Mouse (Mus musculus): ENCODE data around the gene Prkar1a. TPM values are rescaled to one million over a fixed set of nuclear protein-coding genes. Genes with fewer than 3 reads are reported as not detected.

The Prkar1a gene
- polyA plus RNA-seq, 1 experiment: 40.8 TPM

GRCm38 (mm10) chr11:109622518-109623037 lies 26.6 kb upstream of the Prkar1a start:
- no peak overlapping the region for H3K27ac ChIP-seq (ENCODE audit: insufficient read depth, low read depth, low read length)
- H3K4me3 ChIP-seq (ENCODE audit: low read depth, low read length): no peak overlapping the region
- no peaks in the 10 kb centered on the region for H3K36me3 ChIP-seq (ENCODE audit: control insufficient read depth, insufficient read depth, low read length)
- TF ChIP-seq POLR2A (IDR thresholded peaks at IDR 0.05; ENCODE audit: low read depth, low read length) (no peak), CTCF (IDR thresholded peaks at IDR 0.05; ENCODE audit: extremely low read depth, insufficient read length, insufficient replicate concordance, low read depth, low read length) (no peak)
- 29% methylated on average over 15 of the region's 15 CpGs for WGBS
- no peaks in the 10 kb centered on the region for H3K27me3 ChIP-seq (ENCODE audit: control insufficient read depth, insufficient read depth, low read length)
- no peaks in the 10 kb centered on the region for H3K4me1 ChIP-seq (ENCODE audit: control insufficient read depth, insufficient read depth, insufficient read length, low read length)

GRCm38 (mm10) chr11:109623238-109623637 lies 26.0 kb upstream of the Prkar1a start:
- Histone ChIP-seq H3K27me3 (ENCODE audit: control insufficient read depth, insufficient read depth, low read length) (no peaks in the 10 kb centered on the region), H3K36me3 (ENCODE audit: control insufficient read depth, insufficient read depth, low read length) (no peaks in the 10 kb centered on the region), H3K4me3 (ENCODE audit: low read depth, low read length) (no peak overlapping the region), H3K27ac (ENCODE audit: insufficient read depth, low read depth, low read length) (no peak overlapping the region), H3K4me1 (ENCODE audit: control insufficient read depth, insufficient read depth, insufficient read length, low read length) (no peaks in the 10 kb centered on the region)
- WGBS: 80% methylated on average over 7 of the region's 7 CpGs
- no peak for TF ChIP-seq POLR2A (IDR thresholded peaks at IDR 0.05; ENCODE audit: low read depth, low read length)
- TF ChIP-seq CTCF (IDR thresholded peaks at IDR 0.05; ENCODE audit: extremely low read depth, insufficient read length, insufficient replicate concordance, low read depth, low read length): no peak

GRCm38 (mm10) chr11:109627648-109628047 lies 21.6 kb upstream of the Prkar1a start:
- no peak overlapping the region for H3K27ac ChIP-seq (ENCODE audit: insufficient read depth, low read depth, low read length)
- no peaks in the 10 kb centered on the region for H3K4me1 ChIP-seq (ENCODE audit: control insufficient read depth, insufficient read depth, insufficient read length, low read length)
- TF ChIP-seq POLR2A (IDR thresholded peaks at IDR 0.05; ENCODE audit: low read depth, low read length) (no peak), CTCF (IDR thresholded peaks at IDR 0.05; ENCODE audit: extremely low read depth, insufficient read length, insufficient replicate concordance, low read depth, low read length) (no peak)
- no peaks in the 10 kb centered on the region for H3K36me3 ChIP-seq (ENCODE audit: control insufficient read depth, insufficient read depth, low read length)
- H3K4me3 ChIP-seq (ENCODE audit: low read depth, low read length): no peak overlapping the region
- H3K27me3 ChIP-seq (ENCODE audit: control insufficient read depth, insufficient read depth, low read length): no peaks in the 10 kb centered on the region
- WGBS: 81% methylated on average over 4 of the region's 4 CpGs

- Histone ChIP-seq H3K27me3 (ENCODE audit: control insufficient read depth, insufficient read depth, low read length) (no peaks in the 10 kb centered on the region), H3K4me1 (ENCODE audit: control insufficient read depth, insufficient read depth, insufficient read length, low read length) (no peaks in the 10 kb centered on the region), H3K4me3 (ENCODE audit: low read depth, low read length) (no peak overlapping the region), H3K36me3 (ENCODE audit: control insufficient read depth, insufficient read depth, low read length) (no peaks in the 10 kb centered on the region), H3K27ac (ENCODE audit: insufficient read depth, low read depth, low read length) (no peak overlapping the region)
- 81% methylated on average over 3 of the region's 3 CpGs for WGBS
- TF ChIP-seq POLR2A (IDR thresholded peaks at IDR 0.05; ENCODE audit: low read depth, low read length): no peak
- TF ChIP-seq CTCF (IDR thresholded peaks at IDR 0.05; ENCODE audit: extremely low read depth, insufficient read length, insufficient replicate concordance, low read depth, low read length): no peak
Observed at GRCm38 (mm10) chr11:109628099-109628498, 21.1 kb upstream of the Prkar1a start.

GRCm38 (mm10) chr11:109629021-109629521 lies 20.1 kb upstream of the Prkar1a start:
- H3K27ac ChIP-seq (ENCODE audit: insufficient read depth, low read depth, low read length): no peak overlapping the region
- H3K4me3 ChIP-seq (ENCODE audit: low read depth, low read length): no peak overlapping the region
- no peaks in the 10 kb centered on the region for H3K27me3 ChIP-seq (ENCODE audit: control insufficient read depth, insufficient read depth, low read length)
- no peaks in the 10 kb centered on the region for H3K36me3 ChIP-seq (ENCODE audit: control insufficient read depth, insufficient read depth, low read length)
- no peaks in the 10 kb centered on the region for H3K4me1 ChIP-seq (ENCODE audit: control insufficient read depth, insufficient read depth, insufficient read length, low read length)
- 72% methylated on average over 10 of the region's 10 CpGs for WGBS
- TF ChIP-seq POLR2A (IDR thresholded peaks at IDR 0.05; ENCODE audit: low read depth, low read length): no peak
- TF ChIP-seq CTCF (IDR thresholded peaks at IDR 0.05; ENCODE audit: extremely low read depth, insufficient read length, insufficient replicate concordance, low read depth, low read length): no peak

- 80% methylated on average over 9 of the region's 9 CpGs for WGBS
- Histone ChIP-seq H3K36me3 (ENCODE audit: control insufficient read depth, insufficient read depth, low read length) (no peaks in the 10 kb centered on the region), H3K4me3 (ENCODE audit: low read depth, low read length) (no peak overlapping the region), H3K27ac (ENCODE audit: insufficient read depth, low read depth, low read length) (no peak overlapping the region), H3K27me3 (ENCODE audit: control insufficient read depth, insufficient read depth, low read length) (no peaks in the 10 kb centered on the region; the same call in 1 of the 2 replicates), H3K4me1 (ENCODE audit: control insufficient read depth, insufficient read depth, insufficient read length, low read length) (no peaks in the 10 kb centered on the region)
- TF ChIP-seq CTCF (IDR thresholded peaks at IDR 0.05; ENCODE audit: extremely low read depth, insufficient read length, insufficient replicate concordance, low read depth, low read length) (no peak), POLR2A (IDR thresholded peaks at IDR 0.05; ENCODE audit: low read depth, low read length) (no peak)
Observed at GRCm38 (mm10) chr11:109634928-109635327, 14.3 kb upstream of the Prkar1a start.

GRCm38 (mm10) chr11:109635871-109636395 lies 13.3 kb upstream of the Prkar1a start:
- Histone ChIP-seq H3K4me1 (ENCODE audit: control insufficient read depth, insufficient read depth, insufficient read length, low read length) (no peaks in the 10 kb centered on the region), H3K27me3 (ENCODE audit: control insufficient read depth, insufficient read depth, low read length) (no peaks in the 10 kb centered on the region; the same call in 1 of the 2 replicates), H3K36me3 (ENCODE audit: control insufficient read depth, insufficient read depth, low read length) (no peaks in the 10 kb centered on the region), H3K4me3 (ENCODE audit: low read depth, low read length) (no peak overlapping the region), H3K27ac (ENCODE audit: insufficient read depth, low read depth, low read length) (no peak overlapping the region)
- whole genome bisulfite sequencing: 16% methylated on average over 6 of the region's 6 CpGs
- TF ChIP-seq POLR2A (IDR thresholded peaks at IDR 0.05; ENCODE audit: low read depth, low read length) (no peak), CTCF (IDR thresholded peaks at IDR 0.05; ENCODE audit: extremely low read depth, insufficient read length, insufficient replicate concordance, low read depth, low read length) (no peak)
